25 mouse cellular contexts compared by ENCODE assay signal in the genomic region with DNA sequence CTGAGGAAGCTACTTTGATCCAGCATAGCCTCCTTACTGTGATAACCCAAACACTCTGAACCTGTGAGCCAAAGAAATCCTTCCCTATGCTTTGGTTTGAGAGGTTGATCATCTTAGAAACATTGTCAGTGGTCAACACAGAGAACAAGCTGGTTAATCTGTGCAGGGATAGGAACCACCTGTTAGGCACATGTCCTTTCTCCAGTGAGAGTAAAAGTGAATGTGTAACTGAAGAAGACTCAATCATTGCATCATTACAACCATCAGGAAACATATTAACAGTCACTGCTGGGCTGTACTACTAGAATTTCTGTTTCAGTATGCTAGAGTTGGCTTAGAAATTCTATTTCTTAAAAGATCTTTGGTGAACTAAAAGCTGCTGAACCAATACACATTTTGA.
"Had no signal": no experiment of that assay in that cellular context is flagged by ENCODE, and none has a peak within 500 bp of the region (broad histone marks: within the 10 kb centered on the region; RNA-seq: fewer than 3 reads in every experiment).

No protein-coding gene starts in this region.

- H3K4me3 ChIP-seq: gastrocnemius, adult 2 months; heart, embryonic 10.5 days; heart, embryonic 12.5 days; hindbrain, embryonic 10.5 days; hindbrain, embryonic 12.5 days; intestine, embryonic 15.5 days; layer of hippocampus, adult 2 months; left cerebral cortex, adult 2 months; limb, embryonic 10.5 days; limb, embryonic 12.5 days; liver, embryonic 13.5 days; liver, embryonic 15.5 days had no signal

- H3K27me3 ChIP-seq: heart, embryonic 12.5 days; hindbrain, embryonic 12.5 days; intestine, embryonic 15.5 days; limb, embryonic 12.5 days; liver, embryonic 13.5 days; liver, embryonic 15.5 days had no signal

- H3K9me3 ChIP-seq: heart, embryonic 10.5 days; heart, embryonic 12.5 days; hindbrain, embryonic 10.5 days; hindbrain, embryonic 12.5 days; intestine, embryonic 15.5 days; limb, embryonic 10.5 days; limb, embryonic 12.5 days; liver, embryonic 13.5 days; liver, embryonic 15.5 days had no signal

- H3K4me2 ChIP-seq: heart, embryonic 12.5 days; hindbrain, embryonic 12.5 days; hindbrain, embryonic 14.5 days; intestine, embryonic 15.5 days; limb, embryonic 12.5 days; liver, embryonic 11.5 days; liver, embryonic 13.5 days; liver, embryonic 15.5 days had no signal

- DNase-seq: gastrocnemius, adult 2 months; gastrocnemius, postnatal 10 days; gastrocnemius, postnatal 25 days; heart, adult 18-20 months; heart, postnatal 10 days; heart, postnatal 4 days; liver; liver, embryonic 13.5 days; liver, postnatal 0 days had no signal

- H3K9ac ChIP-seq: heart, embryonic 12.5 days; hindbrain, embryonic 12.5 days; hindbrain, embryonic 14.5 days; intestine, embryonic 15.5 days; limb, embryonic 12.5 days; liver, embryonic 13.5 days; liver, embryonic 15.5 days; liver, postnatal 0 days had no signal

- H3K36me3 ChIP-seq: heart, embryonic 10.5 days; heart, embryonic 12.5 days; hindbrain, embryonic 10.5 days; hindbrain, embryonic 12.5 days; intestine, embryonic 15.5 days; limb, embryonic 10.5 days; limb, embryonic 12.5 days; liver, embryonic 13.5 days; liver, embryonic 15.5 days had no signal

- H3K4me1 ChIP-seq: heart, embryonic 10.5 days; heart, embryonic 12.5 days; intestine, embryonic 15.5 days; limb, embryonic 10.5 days; limb, embryonic 12.5 days; liver, embryonic 13.5 days; liver, embryonic 15.5 days had no signal

- ATAC-seq: forebrain, embryonic 16.5 days; hindbrain, embryonic 16.5 days; inflammation-experienced regulatory T-cells, adult 6 months; intestine, embryonic 15.5 days; intestine, postnatal 0 days; liver, postnatal 0 days had no signal

- H3K27ac ChIP-seq: gastrocnemius, adult 2 months; heart, embryonic 10.5 days; hindbrain, embryonic 10.5 days; hindbrain, embryonic 12.5 days; hindbrain, embryonic 14.5 days; intestine, embryonic 15.5 days; layer of hippocampus, adult 2 months; left cerebral cortex, adult 2 months; limb, embryonic 10.5 days; limb, embryonic 12.5 days; liver, embryonic 13.5 days; liver, embryonic 15.5 days had no signal
